Mouse (Mus musculus) lung, postnatal 36 days (tissue): ENCODE measurements around the gene Nipal3.
A peak's percentile ranks its signal among the peaks of the same experiment; 100 is the strongest.

Source experiments
- DNase-seq: peaks from one replicate; pipeline ENCODE4 v3.0.0; 2022; ENCODE audit warnings: mixed read lengths

Nipal3 gene

GRCm38 (mm10) chr4:135494521-135495396 lies at the start of gene Nipal3, which contains the start of gene Stpg1:
TSS of gene Nipal3 (minus strand) at chr4:135495038.
TSS of gene Stpg1 (plus strand) at chr4:135494790.
- peak; percentile 97 for DNase-seq

DNA sequence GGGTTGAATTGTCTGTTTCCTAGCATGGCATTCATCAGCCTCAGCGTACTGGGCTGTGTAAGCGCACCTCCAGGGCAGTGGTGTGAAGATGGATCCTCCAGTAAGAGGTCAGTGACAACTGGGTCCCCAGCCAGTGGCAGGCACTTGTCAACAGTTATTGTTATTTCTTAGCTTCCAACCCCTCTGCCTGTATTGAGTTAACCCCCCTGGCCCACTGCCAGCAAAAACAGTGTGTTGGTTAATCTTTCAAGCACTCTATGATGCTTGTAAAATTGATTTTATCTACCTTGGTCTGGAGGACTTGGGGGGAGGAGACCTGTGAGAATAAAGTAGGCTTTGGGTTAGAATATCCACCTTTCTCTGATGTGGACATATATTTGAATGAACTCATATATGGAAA lies 49.4 kb upstream of the Nipal3 start:
- DNase-seq, result no peak

DNA sequence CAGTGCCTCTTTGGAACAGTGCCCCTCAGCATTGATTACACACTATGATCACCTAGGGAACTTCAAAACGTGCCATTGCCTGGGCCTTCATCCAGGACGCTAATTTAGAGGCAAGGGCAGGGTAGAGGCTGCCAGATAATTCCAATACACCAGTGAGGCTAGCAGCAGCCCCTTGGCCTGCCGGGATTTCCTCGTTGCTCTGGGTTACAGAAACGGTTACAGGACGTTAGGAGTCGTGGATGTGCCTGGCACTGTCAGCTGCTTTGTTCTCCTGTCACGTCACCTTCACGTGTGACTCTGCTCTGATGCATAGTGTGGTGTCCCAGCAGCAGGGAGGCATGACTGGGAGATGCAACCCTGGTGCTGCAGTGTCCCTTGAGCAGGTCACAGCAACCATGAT lies 45.2 kb upstream of the Nipal3 start:
- no peak for DNase-seq

DNA sequence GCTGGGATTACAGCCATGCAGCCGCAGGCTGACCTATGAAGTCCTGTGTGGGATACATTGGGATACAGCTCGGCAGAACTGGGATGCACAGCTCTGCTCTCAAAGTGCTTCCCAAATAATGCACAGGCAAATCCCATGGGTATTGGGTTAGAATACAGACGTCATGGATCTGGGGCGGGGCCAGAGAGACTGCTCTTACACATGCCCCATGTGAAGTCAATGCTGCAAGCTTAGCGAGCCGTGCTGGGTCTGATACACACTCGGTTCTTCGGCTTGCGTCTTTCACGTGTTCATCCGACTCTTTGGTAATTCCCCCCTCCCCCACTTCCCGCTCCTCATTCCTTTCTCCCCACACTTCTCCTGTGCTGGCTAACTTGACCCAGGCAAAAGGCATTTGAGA lies 44.2 kb upstream of the Nipal3 start:
- no peak for DNase-seq

GRCm38 (mm10) chr4:135535021-135535420 lies 40.2 kb upstream of the Nipal3 start:
- no peak for DNase-seq

- DNase-seq, result no peak
Measured at GRCm38 (mm10) chr4:135533001-135533400, 38.2 kb upstream of the Nipal3 start.

DNA sequence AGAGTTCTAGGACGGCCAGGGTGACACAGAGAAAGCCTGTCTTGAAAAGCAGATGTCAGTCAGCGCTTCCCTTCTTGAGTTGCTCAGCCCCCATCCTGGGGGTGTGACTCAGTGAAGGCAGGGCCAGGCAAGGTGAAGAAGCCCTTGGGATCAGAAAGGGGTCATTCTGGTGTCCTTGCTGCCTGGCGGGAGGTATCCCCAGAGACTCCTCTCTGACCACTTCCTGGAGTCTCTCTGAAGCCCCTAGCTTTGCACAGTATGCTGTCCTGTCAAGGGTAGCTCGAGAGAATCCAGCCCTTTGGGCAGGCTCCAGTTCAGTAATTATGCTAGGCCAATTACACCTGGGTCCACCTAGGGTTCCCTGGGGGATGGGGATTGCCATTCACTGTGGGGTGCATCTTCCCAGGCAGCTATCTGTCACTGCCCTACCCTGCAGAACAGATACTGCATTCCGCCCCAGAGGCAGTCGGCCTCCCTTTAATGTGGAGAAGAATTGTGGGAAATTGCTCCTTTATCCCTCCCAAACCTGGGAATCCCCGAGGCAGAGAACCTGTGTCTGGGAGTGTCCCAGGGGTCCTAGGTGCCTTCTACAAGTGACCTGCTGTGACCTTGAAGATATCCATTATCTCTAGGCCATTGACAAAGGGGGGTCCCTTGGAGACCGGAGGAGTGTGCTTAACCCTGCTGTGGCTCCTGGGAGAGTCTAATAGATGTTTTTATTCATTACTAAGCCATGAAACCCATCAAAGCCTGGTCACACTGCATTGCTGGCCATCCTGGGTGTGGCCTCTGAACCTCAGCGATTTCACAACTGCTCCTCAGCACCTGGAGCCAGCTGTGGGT lies 37.2 kb upstream of the Nipal3 start:
- no peak for DNase-seq

- DNase-seq, result no peak
Measured at GRCm38 (mm10) chr4:135531236-135531635, 36.4 kb upstream of the Nipal3 start.

- DNase-seq, result no peak
Measured at GRCm38 (mm10) chr4:135530270-135530669, 35.4 kb upstream of the Nipal3 start.

DNA sequence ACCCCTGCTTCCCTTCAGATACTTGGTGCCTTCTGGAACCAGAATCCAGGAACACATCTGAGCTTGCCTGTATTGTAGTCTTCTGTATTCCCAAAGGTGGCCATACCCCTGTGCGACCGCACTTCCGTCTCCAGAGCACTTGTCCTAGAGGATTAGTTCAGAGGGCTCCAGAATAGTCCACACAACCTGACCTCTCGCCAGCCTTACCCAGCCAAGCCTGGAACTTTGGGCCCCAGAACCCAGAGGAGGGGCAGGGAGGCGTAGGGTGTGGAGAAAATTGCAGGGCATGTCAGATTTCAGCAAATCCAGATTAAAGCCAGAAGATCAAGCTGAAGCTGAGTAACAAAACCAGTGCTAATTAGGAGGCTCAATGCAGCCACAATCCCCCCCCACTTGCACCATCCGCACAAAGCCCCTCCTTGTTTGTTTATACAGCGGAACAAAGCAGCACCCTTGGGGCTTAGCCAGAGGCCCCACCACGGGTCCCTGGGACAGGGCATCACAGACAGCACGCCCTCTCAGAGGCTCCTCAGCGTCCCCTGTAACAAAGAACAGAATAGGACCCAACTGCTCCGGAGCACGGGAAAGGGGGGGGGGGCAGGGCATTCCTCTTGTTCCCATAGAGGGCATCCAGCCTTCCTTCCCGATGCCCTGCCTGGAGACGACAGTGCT lies 31.3 kb upstream of the Nipal3 start:
- no peak for DNase-seq

DNA sequence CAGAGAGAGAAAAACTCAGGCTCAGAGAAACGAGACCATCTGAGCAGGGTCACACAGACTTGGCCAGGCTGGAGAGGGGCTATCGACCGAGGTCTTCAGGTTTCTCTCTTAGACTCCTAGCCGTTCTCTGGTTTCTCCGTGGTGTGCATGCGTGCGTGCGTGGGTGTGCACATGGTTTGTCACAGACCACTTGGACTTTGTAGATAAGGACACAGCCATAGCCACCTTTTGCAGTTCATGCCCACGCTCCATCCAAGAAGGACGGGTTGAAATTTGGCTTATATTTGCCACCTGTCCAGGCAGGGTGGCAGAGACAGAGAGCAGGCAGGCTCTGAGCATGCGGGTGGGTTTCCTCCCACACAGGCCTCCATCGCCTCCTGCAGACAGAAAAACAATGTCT lies 30.2 kb upstream of the Nipal3 start:
- DNase-seq, result no peak

DNA sequence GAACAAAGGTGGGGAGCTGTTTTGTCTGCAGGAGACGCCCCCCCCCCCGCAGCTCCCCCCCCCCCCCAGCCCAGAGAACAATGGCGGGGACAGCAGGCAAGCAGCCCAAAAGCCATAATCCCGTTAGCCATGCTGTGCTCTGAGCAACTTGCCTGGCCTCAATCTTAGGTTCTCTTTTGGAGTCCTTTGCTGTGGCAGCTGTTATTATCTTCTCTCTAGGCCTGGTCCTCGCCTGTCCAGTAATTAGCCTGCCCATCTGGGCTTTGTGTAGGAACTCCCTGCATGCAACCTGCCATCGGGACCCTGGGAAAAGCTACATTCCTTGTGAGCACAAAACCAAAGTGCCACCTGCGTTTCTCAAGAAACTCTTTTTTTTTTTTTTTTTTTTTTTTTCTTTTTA lies 29.1 kb upstream of the Nipal3 start:
- no peak for DNase-seq

DNA sequence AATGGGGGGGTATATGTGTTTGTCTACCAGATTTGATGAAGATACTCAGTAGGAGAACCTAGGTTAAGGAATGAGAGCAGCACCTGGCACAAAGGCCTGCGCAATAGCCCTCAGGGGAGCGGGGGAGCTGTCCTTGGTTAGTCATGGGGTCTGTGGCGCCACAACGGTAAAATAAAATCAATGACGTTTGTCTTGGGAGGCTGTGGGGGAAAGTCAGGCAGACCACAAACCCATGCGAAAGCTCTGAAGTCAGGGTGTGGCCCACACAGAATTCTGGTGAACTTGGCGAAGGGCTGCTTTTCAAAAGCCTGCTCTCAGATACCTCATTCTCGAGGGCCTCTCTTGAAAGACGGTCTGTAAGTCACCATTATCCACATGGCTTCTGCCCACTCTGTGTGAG lies 25.6 kb upstream of the Nipal3 start:
- DNase-seq, result no peak

- DNase-seq, result no peak
Measured at GRCm38 (mm10) chr4:135518135-135518534, 23.3 kb upstream of the Nipal3 start.

DNA sequence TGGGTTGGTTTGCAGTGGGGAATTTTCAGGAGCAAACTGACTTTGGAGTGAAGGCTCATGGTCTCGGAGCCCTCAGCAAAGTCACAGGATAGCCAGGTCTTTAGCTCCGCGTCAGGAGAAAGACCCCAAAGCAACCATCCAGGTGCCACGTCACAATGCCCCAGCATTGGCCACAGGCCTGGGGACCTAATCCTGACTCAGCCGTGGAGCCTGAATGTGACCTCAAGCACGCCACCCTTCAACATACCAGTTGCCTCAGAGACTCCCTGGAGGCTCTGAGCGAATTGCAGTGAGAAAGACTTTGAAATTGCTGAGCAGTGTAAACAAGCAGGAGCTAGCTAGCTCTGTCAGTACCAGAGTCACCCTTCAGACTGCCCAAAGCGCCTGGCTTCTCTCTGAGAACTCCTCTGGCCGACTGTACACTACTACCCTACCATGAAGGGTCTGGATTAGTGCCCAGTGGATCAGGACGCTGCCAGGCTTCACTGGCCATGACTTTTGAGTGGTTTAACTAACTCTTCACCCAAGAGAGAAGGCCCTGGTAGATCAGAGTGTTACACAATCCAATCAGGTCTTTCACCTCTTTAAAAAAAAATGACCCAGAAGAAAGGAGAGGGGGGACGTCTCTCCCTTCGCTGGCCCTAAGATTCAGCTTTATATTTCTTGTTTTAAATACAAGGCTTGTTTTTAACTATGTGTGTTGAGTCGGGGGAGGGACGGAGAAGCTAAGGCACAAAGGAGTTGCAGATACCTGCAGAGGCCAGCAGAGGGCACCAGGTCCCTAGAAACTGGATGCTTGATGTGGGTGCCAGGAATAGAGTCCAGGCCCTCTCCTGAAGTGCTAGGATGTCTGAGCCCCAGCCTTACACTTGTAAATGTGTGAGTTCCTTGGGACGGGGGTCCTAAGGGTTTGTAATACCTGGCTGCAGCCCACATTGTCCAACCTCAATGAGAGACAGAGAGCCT lies 21.8 kb upstream of the Nipal3 start:
- peak; percentile 85 for DNase-seq

DNA sequence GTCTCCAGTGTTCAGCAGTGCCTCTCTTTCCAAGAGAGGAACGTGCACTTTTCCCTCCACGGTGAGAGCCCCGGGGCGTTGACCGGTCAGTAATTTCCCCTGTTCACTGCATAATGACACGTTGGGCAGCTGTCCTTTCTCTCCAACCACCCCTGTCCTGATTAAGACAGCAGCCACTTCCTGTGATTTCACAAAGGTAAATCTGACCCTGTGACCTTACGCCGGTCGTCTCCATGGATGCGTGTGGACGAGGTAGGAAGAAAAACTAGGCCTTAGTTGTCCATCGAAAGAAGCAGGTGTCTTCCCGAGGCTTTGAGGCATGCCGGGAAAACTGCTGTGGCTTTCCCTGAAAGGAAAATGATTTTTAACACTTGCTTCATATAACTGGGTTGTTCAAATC lies 20.1 kb upstream of the Nipal3 start:
- DNase-seq, result no peak

DNA sequence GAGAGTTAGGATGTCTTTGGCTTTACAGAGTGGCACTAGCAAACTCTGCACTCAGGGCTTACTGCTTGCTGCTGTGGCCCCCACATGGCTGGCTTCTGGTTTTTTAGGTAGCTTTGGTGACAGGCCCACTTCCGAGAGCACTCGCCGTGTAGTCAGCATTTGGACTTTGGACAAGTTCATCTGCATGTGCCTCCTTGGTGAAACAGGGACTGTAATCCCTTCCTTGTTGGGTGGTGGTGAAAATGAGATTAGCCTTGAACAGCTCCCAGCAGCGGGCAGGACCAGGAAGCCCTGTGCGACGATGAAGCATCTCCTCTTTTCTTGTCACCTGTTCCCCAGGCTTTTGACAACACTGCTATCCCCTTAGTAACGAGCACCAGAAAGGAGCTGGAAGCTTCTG lies 19.0 kb upstream of the Nipal3 start:
- DNase-seq, result no peak

GRCm38 (mm10) chr4:135509515-135509914 lies 14.7 kb upstream of the Nipal3 start:
- DNase-seq, result no peak

GRCm38 (mm10) chr4:135508419-135509039 lies 13.7 kb upstream of the Nipal3 start:
- DNase-seq, result peak; percentile 88

DNA sequence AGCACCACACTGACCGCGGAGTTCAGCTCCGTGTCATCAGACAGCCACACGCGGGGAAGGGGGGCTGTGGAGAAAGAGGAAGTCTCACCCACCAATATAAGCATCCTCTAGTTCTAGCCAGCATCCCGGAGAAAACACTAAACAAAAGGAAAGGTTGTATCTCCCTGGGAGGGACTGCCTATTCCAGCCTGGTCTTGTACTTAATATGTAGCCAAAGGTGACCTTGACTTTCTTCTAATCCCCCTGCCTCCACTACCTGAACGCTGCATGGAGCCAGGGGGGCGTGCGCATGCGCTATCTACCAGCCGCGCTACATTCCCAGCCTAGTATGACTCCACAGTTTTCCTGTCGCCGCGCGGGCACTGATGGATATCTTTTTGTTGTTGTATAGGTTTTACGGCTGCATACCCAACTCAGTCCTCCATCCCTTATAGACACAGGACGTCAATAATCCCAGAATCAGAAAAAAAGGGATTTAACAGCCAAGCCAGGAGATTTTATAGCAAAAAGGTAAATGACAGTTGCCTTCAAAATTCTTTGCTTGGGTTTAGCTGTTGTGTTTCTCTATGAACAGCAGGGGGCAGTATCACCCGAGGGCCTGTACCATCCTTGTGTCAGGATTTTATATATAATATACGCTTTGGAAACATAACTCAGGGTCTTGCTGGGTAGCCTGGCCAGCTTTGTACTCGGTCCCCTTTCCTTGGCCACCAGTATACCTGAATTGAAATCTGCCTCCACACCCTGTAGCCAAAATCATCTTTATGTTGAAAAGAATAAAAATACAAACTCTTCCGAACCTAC lies 12.9 kb upstream of the Nipal3 start:
- peak; percentile 58 for DNase-seq

DNA sequence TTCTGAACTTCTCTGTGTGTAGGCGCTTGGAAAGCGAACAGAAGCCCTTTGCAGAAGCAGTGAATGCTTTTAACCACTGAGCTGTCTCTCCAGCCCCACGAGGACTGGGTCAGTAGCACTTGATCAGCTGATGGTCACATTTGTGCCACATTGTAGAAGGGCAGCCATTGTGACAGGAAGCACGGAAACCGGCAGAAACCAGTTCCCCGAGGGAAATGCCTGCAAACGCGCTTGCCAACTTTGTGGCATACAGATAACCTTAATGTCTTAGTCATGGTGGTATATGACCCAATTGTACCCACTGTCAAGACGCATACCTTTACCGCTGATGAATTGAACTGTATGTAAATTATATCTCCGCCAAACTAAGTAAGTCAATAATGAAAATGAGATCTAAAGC lies 11.0 kb upstream of the Nipal3 start:
- no peak for DNase-seq
